In genomic region chr17:56292531-56293222, GRCm38 (mm10) we compare ENCODE assay signal across 8 mouse cellular contexts. TPM values are rescaled to one million over a fixed set of nuclear protein-coding genes. Genes with fewer than 3 reads are reported as not detected.
DNase-seq lines count a peak whose midpoint lies in the region; ATAC-seq lines count a peak whose summit lies in the region.

Gene Plin3, minus strand, starts transcription at chr17:56292873.

- DNase-seq in left cerebral cortex, adult 18-20 months (ENCODE audit: low spot score in 2 of 2) = no peak
- no peak for DNase-seq in left cerebral cortex, postnatal 4 days
- DNase-seq in adrenal gland, postnatal 36 days = no peak
- DNase-seq in heart, adult 11 months = peak; percentile 97
- no peak for DNase-seq in embryo, embryonic 10.5 days (ENCODE audit: low spot score)
- DNase-seq in spleen, postnatal 4 days (ENCODE audit: low spot score in 2 of 2) = no peak

- H3K36me3 ChIP-seq in intestine, embryonic 16.5 days (ENCODE audit: control insufficient read depth, insufficient read depth, low read length) = no peaks in the 10 kb centered on the region

- no peak within 1 kb of the TSS for H3K4me3 ChIP-seq in intestine, embryonic 16.5 days (ENCODE audit: low read length)

- no peaks in the 10 kb centered on the region for H3K27me3 ChIP-seq in intestine, embryonic 16.5 days (replicated peaks; ENCODE audit: control insufficient read depth, insufficient read depth, low read length)

- H3K9me3 ChIP-seq in intestine, embryonic 16.5 days (ENCODE audit: control insufficient read depth, low read length) = no peaks in the 10 kb centered on the region

- intact Hi-C loops in left cerebral cortex, postnatal 4 days (cut with DNase I) = no loop called here

- no peak for ATAC-seq in intestine, embryonic 16.5 days
- ATAC-seq in neutrophil, adult 5-6 weeks (ENCODE audit: extremely low read depth, insufficient number of reproducible peaks, low FRiP score, poor library complexity, severe bottlenecking) = no peak

- H3K4me2 ChIP-seq in intestine, embryonic 16.5 days (ENCODE audit: low read depth, low read length) = 0 out of 2 replicates have a peak within 1 kb of the TSS, but pooled peaks have one; percentile 83

- peaks cover 17% of the 10 kb centered on the region for H3K4me1 ChIP-seq in intestine, embryonic 16.5 days (ENCODE audit: control insufficient read depth, insufficient read depth, low read length)

- peak within 1 kb of the TSS; percentile 93; the same call in 1 of the 2 replicates for H3K27ac ChIP-seq in intestine, embryonic 16.5 days (ENCODE audit: low read length)

- 89% methylated on average over 4 of the region's 4 CpGs for WGBS in intestine, embryonic 16.5 days

- H3K9ac ChIP-seq in intestine, embryonic 16.5 days (ENCODE audit: low read depth, low read length) = peak within 1 kb of the TSS; percentile 70

RNA-seq across cellular contexts. Expression of gene Plin3, which starts in this region (rescaled TPM):
- total RNA-seq in left cerebral cortex, adult 18-20 months (2021) = 10 to 100 TPM; 11.9 to 15.1 TPM
- total RNA-seq in left cerebral cortex, postnatal 4 days (2021) = 1 to 10 TPM; 4.5 to 6.1 TPM
- 100 to 1,000 TPM in 1 of 2 experiments, 10 to 100 TPM in 1; 51.4 to 106 TPM for total RNA-seq in adrenal gland, postnatal 36 days (2021)
- polyA plus RNA-seq in intestine, embryonic 16.5 days (2015; fragmentation: Nextera tagmentation; extraction: Ambion mirVana) = 287 and 364 TPM in 2 replicates
- 13.5 and 14.2 TPM in 2 replicates for total RNA-seq in neutrophil, adult 5-6 weeks (2017)
